Mouse (Mus musculus) G1E (cell line): ENCODE measurements around the gene Cpt1c.

Experiments
- CTCF ChIP-seq: IDR thresholded peaks from 2 replicates; pipeline ENCODE4 v1.5.1; 2012; ENCODE audit warnings: low read depth, low read length, inconsistent platforms, mixed read lengths
- GATA1 ChIP-seq: IDR thresholded peaks from 2 replicates; pipeline ENCODE4 v1.6.1; 2012; ENCODE audit warnings: borderline replicate concordance, low read length, inconsistent platforms, mixed read lengths
- GATA2 ChIP-seq: IDR thresholded peaks from 2 replicates; pipeline ENCODE4 v1.6.1; 2012; ENCODE audit warnings: low read depth, low read length, inconsistent platforms, borderline replicate concordance

- TF ChIP-seq GATA2: no peak
- no peak for TF ChIP-seq CTCF
- TF ChIP-seq GATA1: no peak
Measured at GRCm38 (mm10) chr7:45017242-45018061, 42.8 kb upstream of the Cpt1c start, which contains the start of gene Rras.
